Mouse (Mus musculus): ENCODE data around the gene Phf19. TPM values are rescaled to one million over a fixed set of nuclear protein-coding genes. Genes with fewer than 3 reads are reported as not detected.

Phf19 gene
- polyA plus RNA-seq, 1 experiment from 2014 or later = 1.5 TPM

DNA sequence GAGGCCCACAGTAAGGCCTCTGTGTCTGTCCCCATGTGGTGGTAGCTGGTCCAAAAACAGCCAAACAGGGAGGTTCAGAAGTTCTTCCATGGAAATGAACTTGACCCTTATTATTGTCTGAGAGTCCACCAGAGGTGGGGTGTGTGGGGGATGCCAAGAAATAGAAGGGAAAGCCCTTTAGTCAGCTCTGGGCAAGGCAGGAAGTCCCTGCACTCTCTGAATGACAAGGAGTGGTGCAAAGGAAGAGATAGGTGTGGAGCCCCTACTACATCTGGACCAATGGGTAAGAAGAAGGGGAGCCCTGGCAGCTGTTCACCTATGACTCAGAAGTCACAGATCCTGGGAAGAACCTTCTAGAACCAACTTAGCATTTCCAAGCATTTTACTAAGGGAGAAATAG is 40.5 kb upstream of the Phf19 start:
- H3K4me2 ChIP-seq = no peak overlapping the region
- no peaks in the 10 kb centered on the region for H3K4me1 ChIP-seq (replicated peaks)
- no peaks in the 10 kb centered on the region for H3K9me3 ChIP-seq (replicated peaks)
- ATAC-seq (ENCODE audit: insufficient read depth) = no peak
- H3K36me3 ChIP-seq (replicated peaks) = no peaks in the 10 kb centered on the region
- no peaks in the 10 kb centered on the region for H3K27me3 ChIP-seq
- H3K4me3 ChIP-seq (replicated peaks) = no peak overlapping the region
- H3K9ac ChIP-seq = no peak overlapping the region
- H3K27ac ChIP-seq (replicated peaks) = no peak overlapping the region

GRCm38 (mm10) chr2:34953547-34954116 is 39.8 kb upstream of the Phf19 start:
- no peak overlapping the region for H3K9ac ChIP-seq
- no peak overlapping the region for H3K4me3 ChIP-seq (replicated peaks)
- H3K4me2 ChIP-seq = no peak overlapping the region
- ATAC-seq (ENCODE audit: insufficient read depth) = no peak
- no peaks in the 10 kb centered on the region for H3K9me3 ChIP-seq (replicated peaks)
- WGBS (ENCODE audit: insufficient replicate concordance) = 46% methylated on average over 2 of the region's 2 CpGs
- no peaks in the 10 kb centered on the region for H3K4me1 ChIP-seq (replicated peaks)
- no peaks in the 10 kb centered on the region for H3K36me3 ChIP-seq (replicated peaks)
- H3K27ac ChIP-seq (replicated peaks) = no peak overlapping the region
- H3K27me3 ChIP-seq = no peaks in the 10 kb centered on the region

GRCm38 (mm10) chr2:34953018-34953417 is 39.2 kb upstream of the Phf19 start:
- no peaks in the 10 kb centered on the region for H3K27me3 ChIP-seq
- H3K36me3 ChIP-seq (replicated peaks) = no peaks in the 10 kb centered on the region
- no peak overlapping the region for H3K4me3 ChIP-seq (replicated peaks)
- ATAC-seq (ENCODE audit: insufficient read depth) = no peak
- no peaks in the 10 kb centered on the region for H3K4me1 ChIP-seq (replicated peaks)
- no peaks in the 10 kb centered on the region for H3K9me3 ChIP-seq (replicated peaks)
- H3K27ac ChIP-seq (replicated peaks) = no peak overlapping the region
- H3K4me2 ChIP-seq = no peak overlapping the region
- WGBS (ENCODE audit: insufficient replicate concordance) = 29% methylated on average over 4 of the region's 4 CpGs
- H3K9ac ChIP-seq = no peak overlapping the region

- H3K4me1 ChIP-seq (replicated peaks) = no peaks in the 10 kb centered on the region
- H3K4me3 ChIP-seq (replicated peaks) = no peak overlapping the region
- H3K36me3 ChIP-seq (replicated peaks) = no peaks in the 10 kb centered on the region
- H3K9ac ChIP-seq = no peak overlapping the region
- H3K4me2 ChIP-seq = no peak overlapping the region
- no peaks in the 10 kb centered on the region for H3K27me3 ChIP-seq
- ATAC-seq (ENCODE audit: insufficient read depth) = no peak
- H3K27ac ChIP-seq (replicated peaks) = no peak overlapping the region
- H3K9me3 ChIP-seq (replicated peaks) = no peaks in the 10 kb centered on the region
Measured at GRCm38 (mm10) chr2:34951469-34951868, 37.6 kb upstream of the Phf19 start.

GRCm38 (mm10) chr2:34948622-34949021 is 34.8 kb upstream of the Phf19 start:
- H3K27me3 ChIP-seq = no peaks in the 10 kb centered on the region
- H3K36me3 ChIP-seq (replicated peaks) = no peaks in the 10 kb centered on the region
- 22% methylated on average over 2 of the region's 2 CpGs for WGBS (ENCODE audit: insufficient replicate concordance)
- ATAC-seq (ENCODE audit: insufficient read depth) = no peak
- no peak overlapping the region for H3K4me3 ChIP-seq (replicated peaks)
- H3K9me3 ChIP-seq (replicated peaks) = no peaks in the 10 kb centered on the region
- no peak overlapping the region for H3K4me2 ChIP-seq
- H3K9ac ChIP-seq = no peak overlapping the region
- 0 out of 2 replicates have a peak, but pooled peaks cover 9% of the 10 kb centered on the region for H3K4me1 ChIP-seq (replicated peaks)
- H3K27ac ChIP-seq (replicated peaks) = no peak overlapping the region

GRCm38 (mm10) chr2:34946046-34946445 is 32.2 kb upstream of the Phf19 start:
- Histone ChIP-seq H3K27ac (replicated peaks) (no peak overlapping the region), H3K4me1 (replicated peaks) (0 out of 2 replicates have a peak, but pooled peaks cover 9% of the 10 kb centered on the region), H3K27me3 (0 out of 2 replicates have a peak, but pooled peaks cover 3% of the 10 kb centered on the region), H3K9me3 (replicated peaks) (no peaks in the 10 kb centered on the region), H3K4me3 (replicated peaks) (no peak overlapping the region), H3K36me3 (replicated peaks) (no peaks in the 10 kb centered on the region), H3K4me2 (no peak overlapping the region), H3K9ac (no peak overlapping the region)
- WGBS (ENCODE audit: insufficient replicate concordance) = 29% methylated on average over 4 of the region's 4 CpGs
- ATAC-seq (ENCODE audit: insufficient read depth) = no peak

GRCm38 (mm10) chr2:34945580-34945979 is 31.8 kb upstream of the Phf19 start:
- Histone ChIP-seq H3K9me3 (replicated peaks) (no peaks in the 10 kb centered on the region), H3K4me2 (no peak overlapping the region), H3K27ac (replicated peaks) (no peak overlapping the region), H3K27me3 (0 out of 2 replicates have a peak, but pooled peaks cover 3% of the 10 kb centered on the region), H3K4me1 (replicated peaks) (0 out of 2 replicates have a peak, but pooled peaks cover 9% of the 10 kb centered on the region), H3K36me3 (replicated peaks) (no peaks in the 10 kb centered on the region), H3K9ac (no peak overlapping the region), H3K4me3 (replicated peaks) (no peak overlapping the region)
- 54% methylated on average over 4 of the region's 4 CpGs for WGBS (ENCODE audit: insufficient replicate concordance)
- no peak for ATAC-seq (ENCODE audit: insufficient read depth)

GRCm38 (mm10) chr2:34944761-34945160 is 30.9 kb upstream of the Phf19 start:
- H3K4me2 ChIP-seq = peak overlapping the region; percentile 40; the same call in 1 of the 2 replicates
- 0 out of 2 replicates have a peak, but pooled peaks cover 9% of the 10 kb centered on the region for H3K4me1 ChIP-seq (replicated peaks)
- no peak for ATAC-seq (ENCODE audit: insufficient read depth)
- H3K9me3 ChIP-seq (replicated peaks) = no peaks in the 10 kb centered on the region
- no peak overlapping the region for H3K4me3 ChIP-seq (replicated peaks)
- H3K27me3 ChIP-seq = 0 out of 2 replicates have a peak, but pooled peaks cover 3% of the 10 kb centered on the region
- H3K9ac ChIP-seq = no peak overlapping the region
- no peaks in the 10 kb centered on the region for H3K36me3 ChIP-seq (replicated peaks)
- no peak overlapping the region for H3K27ac ChIP-seq (replicated peaks)
- 9% methylated on average over 8 of the region's 8 CpGs for WGBS (ENCODE audit: insufficient replicate concordance)

- WGBS (ENCODE audit: insufficient replicate concordance) = 60% methylated on average over 13 of the region's 13 CpGs
- H3K9me3 ChIP-seq (replicated peaks) = no peaks in the 10 kb centered on the region
- no peak overlapping the region for H3K4me2 ChIP-seq
- no peaks in the 10 kb centered on the region for H3K36me3 ChIP-seq (replicated peaks)
- H3K4me1 ChIP-seq (replicated peaks) = peaks cover 11% of the 10 kb centered on the region; the same call in 1 of the 2 replicates
- no peak overlapping the region for H3K9ac ChIP-seq
- H3K4me3 ChIP-seq (replicated peaks) = no peak overlapping the region
- ATAC-seq (ENCODE audit: insufficient read depth) = no peak
- H3K27me3 ChIP-seq = 0 out of 2 replicates have a peak, but pooled peaks cover 3% of the 10 kb centered on the region
- no peak overlapping the region for H3K27ac ChIP-seq (replicated peaks)
Measured at GRCm38 (mm10) chr2:34943556-34944120, 29.8 kb upstream of the Phf19 start.

DNA sequence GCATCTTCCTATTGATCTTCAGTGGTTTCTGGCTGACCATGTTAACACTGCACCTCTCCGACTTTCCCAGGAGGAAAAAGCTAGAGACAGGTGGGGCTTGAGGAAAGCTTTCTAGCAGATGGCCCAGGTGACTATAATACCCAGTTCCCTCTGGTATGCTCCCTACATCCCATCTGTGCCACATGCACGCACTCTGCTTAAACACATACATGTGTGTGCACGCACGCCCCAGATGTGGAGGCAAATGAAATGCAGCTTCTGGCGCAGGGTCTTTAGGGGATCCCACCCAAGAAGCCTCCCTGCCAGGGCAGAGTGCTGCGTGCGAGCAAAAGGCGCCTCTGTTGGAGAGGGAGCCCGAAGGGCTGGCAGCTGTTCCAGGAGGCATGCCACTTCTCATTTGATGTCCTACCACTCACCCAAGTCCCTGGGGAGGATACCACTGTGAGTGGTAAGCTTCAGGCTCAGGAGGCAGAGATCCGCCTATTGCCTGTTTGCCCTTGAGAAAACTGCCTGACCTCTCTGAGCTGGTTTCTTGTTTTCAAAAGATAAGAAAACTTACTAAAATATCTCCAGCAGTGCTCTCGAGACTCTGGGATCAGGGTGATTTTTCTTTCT is 27.3 kb upstream of the Phf19 start:
- H3K4me1 ChIP-seq (replicated peaks) = peaks cover 12% of the 10 kb centered on the region; the same call in 1 of the 2 replicates
- ATAC-seq (ENCODE audit: insufficient read depth) = no peak
- no peak overlapping the region for H3K4me3 ChIP-seq (replicated peaks)
- H3K9me3 ChIP-seq (replicated peaks) = no peaks in the 10 kb centered on the region
- H3K9ac ChIP-seq = no peak overlapping the region
- WGBS (ENCODE audit: insufficient replicate concordance) = 66% methylated on average over 11 of the region's 11 CpGs
- H3K4me2 ChIP-seq = no peak overlapping the region
- no peak overlapping the region for H3K27ac ChIP-seq (replicated peaks)
- H3K36me3 ChIP-seq (replicated peaks) = no peaks in the 10 kb centered on the region
- H3K27me3 ChIP-seq = 0 out of 2 replicates have a peak, but pooled peaks cover 16% of the 10 kb centered on the region

DNA sequence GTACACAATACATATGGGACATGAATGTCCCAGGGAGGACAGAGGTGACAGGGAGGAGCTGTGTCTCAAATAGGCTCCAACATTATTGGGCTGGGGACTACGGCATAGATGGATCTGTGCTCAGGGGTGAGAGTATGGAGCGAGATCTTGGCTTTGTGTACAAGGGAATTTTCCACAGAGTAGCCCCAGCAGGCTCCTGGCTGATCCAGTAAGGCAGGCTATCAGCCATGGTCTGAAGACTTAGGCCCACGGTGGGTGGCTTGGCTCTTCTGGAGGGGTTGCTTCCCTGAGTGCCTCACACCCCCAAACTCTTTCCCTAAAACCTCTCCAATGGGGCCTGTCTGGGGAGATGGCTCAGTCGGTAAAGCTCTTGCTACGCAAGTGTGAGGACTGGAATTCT is 26.4 kb upstream of the Phf19 start:
- peaks cover 12% of the 10 kb centered on the region; the same call in 1 of the 2 replicates for H3K4me1 ChIP-seq (replicated peaks)
- no peak overlapping the region for H3K4me2 ChIP-seq
- H3K4me3 ChIP-seq (replicated peaks) = no peak overlapping the region
- 0 out of 2 replicates have a peak, but pooled peaks cover 16% of the 10 kb centered on the region for H3K27me3 ChIP-seq
- no peaks in the 10 kb centered on the region for H3K36me3 ChIP-seq (replicated peaks)
- H3K27ac ChIP-seq (replicated peaks) = no peak overlapping the region
- H3K9ac ChIP-seq = no peak overlapping the region
- H3K9me3 ChIP-seq (replicated peaks) = no peaks in the 10 kb centered on the region
- no peak for ATAC-seq (ENCODE audit: insufficient read depth)
- WGBS (ENCODE audit: insufficient replicate concordance) = 57% methylated on average over 5 of the region's 5 CpGs

Data from liver, embryonic 15.5 days (tissue).